Mouse (Mus musculus) lung, postnatal 25 days (tissue): Measurements from ENCODE around the gene Ttc41.
"Not testable (repeated sequence)": the region's sequence is repeated elsewhere in the genome, so short reads cannot be mapped to it uniquely, and the experiment has no call there.

Source experiments
- DNase-seq: peaks from one replicate; pipeline ENCODE4 v3.0.0; 2022; ENCODE audit warnings: low spot score

The Ttc41 gene

DNA sequence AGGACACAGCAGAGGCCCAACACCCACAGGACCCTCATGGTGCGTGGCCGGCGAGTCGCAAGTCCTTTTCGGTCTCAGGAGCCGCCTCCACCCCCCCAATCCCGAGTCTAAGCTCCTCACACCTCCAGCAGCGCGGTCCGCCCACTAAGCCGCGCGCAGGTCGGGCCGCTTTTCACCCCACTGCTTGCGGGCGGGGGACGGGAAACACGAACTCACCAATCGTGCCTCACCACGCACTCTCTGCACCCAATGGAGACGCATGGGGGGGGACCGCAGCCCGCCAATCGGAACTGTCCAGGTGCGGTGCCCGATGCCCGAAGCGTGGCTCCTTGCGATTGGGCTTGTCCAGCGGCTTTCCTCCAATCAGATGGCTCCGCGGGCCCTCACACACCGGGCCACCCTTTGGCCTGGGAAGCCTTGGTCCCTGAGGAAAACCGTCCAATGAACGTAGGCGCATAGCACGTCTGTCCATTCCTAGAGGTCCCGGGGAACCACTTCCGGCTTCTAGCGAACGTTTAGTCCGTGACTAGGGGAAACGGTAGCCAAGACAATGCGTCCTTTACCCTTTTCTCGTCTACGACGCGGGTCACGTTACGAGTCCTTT, at the start of gene Ttc41, which contains the start of gene Hsp90b1:
Gene Ttc41, plus strand, starts transcription at position 494 of the 604 bp plus-strand sequence.
Gene Hsp90b1, minus strand, starts transcription at position 192 of the 604 bp plus-strand sequence.
- peak; percentile 100 for DNase-seq

DNA sequence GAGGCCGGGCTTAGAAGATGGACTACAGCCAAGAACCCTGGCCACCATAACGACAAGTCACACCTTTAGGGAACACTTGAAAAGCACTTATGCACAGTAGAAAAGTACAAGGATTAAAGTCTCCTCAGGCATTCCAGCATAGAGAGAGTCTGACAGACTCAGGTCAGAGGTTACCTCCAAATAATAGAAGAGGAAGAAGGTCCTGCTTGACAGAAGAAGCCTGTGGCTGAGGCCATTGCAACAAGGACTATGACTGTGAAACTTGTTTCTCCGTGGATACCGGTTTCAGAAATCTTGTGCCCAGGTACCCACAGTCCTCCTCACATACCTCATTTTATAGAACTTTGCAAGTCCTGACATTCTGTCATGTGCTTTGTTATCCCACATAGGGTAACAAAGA, 35.1 kb upstream of the Ttc41 start:
- DNase-seq: not testable (repeated sequence)

DNA sequence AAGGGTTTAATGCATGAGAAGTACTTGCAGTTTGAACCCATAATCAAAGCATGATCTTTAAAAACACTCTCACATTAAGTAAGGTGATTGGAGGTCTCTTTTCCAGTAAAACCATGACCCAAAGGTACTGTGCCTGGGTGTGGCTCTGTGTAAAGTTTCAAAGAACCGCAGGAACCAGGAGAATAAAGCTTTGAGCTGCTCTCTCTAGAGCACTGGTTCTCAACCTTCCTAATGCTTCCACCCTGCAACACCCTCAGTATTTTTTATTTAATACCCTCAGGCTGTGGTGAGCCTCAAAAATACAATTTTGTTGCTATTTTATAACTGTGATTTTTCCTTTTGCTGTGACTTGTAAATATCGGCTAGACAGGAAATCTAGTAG, 20.8 kb upstream of the Ttc41 start:
- not testable (repeated sequence) for DNase-seq

DNA sequence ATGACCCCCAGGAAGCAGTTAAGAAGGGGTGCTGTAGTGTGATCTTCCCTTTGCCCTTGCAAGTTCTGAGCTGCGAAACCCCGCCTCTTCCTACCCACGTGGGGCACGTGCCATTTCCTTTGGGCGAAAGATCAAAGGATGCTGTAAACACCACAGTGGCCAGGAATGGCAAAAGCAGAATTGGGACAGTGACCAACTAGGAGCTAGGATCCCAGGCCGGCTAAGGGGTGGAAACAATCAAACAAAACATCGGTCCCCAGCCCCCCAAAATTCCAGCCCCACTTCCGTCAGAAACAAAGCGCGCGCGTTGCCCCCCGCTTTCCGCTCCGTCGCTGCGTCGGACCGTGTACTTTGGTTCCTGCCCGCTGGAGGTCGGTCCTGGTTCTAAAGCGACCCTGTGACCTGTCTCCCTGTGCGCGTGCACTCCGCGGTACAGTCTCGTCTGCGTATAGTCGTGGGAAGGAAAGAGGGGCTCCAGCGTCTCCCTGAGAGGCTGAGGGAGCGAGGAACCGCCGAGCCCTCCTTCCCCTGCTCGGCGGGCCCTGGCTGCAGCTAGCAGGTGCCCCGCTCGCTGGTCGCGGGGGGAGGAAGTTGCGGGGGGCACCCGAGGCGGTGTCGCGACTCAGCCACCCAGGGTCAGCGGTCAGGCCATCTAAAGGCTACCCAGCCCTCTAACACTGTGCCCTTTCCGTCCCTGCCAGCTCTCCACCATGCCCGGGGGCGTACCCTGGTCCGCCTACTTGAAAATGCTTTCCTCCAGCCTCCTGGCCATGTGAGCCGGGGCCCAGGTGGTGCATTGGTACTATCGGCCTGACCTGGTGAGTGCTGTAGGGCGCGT, 20.2 kb upstream of the Ttc41 start:
- peak; percentile 69 for DNase-seq

DNA sequence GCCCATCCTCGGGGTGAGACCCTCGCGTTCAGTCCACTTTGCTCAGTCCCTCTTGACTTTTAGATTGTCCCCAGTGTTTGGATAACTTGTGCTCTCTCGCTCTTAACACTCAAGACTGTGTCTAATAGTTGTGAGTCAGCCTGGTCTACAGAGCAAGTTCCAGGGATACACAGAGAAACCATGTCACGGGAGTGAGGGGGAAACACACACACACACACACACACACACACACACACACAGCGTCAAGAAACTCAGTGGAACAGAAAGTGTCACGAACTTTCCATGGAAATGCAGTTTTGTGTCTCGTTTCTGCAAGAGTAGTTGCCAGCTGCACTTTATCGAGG, 19.6 kb upstream of the Ttc41 start:
- not testable (repeated sequence) for DNase-seq

DNA sequence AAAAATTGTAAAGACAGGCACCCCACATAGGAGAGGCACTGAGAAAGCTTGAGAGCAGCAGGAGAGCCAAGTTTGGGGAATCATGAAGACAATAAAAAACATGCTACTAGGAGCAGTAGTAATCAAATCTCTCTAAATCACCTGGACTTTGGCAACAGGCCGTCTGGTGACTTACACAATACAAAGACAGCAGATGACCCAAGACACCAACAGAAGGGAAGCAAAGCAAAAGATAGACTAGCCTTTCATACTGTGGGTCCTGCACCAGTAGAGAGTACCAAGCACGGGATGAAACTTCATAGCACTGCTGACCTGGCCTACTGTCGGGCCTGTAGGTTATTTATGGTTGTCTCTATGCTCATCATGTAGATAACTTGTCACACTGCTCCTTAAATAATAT, 5.4 kb upstream of the Ttc41 start:
- no peak for DNase-seq

DNA sequence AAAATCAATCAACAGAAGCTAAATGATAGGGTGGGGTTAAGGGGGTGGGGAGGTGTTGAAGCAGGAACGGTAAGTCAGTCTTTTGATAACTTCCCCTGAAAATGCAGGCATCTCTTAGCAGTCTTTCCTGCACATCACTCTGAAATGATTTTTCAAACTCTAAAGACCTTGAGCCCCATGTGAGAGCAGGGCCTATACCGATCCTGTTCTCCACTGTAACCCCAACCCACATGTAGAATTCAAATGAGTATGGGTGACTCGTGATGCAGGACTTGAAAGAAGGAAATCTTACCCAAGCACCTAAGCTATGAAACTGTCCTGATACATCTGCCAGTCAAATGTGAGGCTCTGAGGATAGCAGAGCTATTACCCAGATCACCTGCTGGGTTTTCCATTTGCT, 4.6 kb upstream of the Ttc41 start:
- DNase-seq: no peak

DNA sequence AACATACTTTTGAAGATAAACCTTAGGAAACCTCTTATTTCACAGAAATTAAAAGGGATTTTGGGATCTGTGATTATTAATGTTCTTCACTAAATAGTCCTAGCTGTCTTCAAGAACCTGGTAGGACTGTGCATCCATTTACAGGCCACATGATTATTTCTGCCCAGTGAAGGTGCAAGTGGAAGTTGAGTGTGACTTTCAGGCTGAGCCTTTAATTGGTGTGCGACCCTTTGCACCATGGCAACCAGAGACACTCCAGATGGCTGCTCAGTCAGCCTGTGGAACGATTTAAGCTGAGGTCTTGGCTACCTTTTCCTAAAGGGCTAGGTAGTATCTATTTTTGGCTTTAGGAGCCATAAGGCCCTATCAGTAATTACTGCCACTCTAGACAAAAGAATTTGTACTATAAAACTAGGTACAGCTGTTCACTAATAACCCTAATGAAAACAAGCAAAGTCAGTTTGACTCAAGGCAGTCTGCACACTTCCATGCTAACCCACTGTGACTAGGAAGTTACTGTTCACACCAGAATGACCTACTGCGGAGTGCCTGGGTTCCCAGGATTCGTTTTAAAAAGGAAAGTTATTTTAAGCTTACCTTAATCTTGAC, 3.2 kb upstream of the Ttc41 start:
- DNase-seq: no peak

DNA sequence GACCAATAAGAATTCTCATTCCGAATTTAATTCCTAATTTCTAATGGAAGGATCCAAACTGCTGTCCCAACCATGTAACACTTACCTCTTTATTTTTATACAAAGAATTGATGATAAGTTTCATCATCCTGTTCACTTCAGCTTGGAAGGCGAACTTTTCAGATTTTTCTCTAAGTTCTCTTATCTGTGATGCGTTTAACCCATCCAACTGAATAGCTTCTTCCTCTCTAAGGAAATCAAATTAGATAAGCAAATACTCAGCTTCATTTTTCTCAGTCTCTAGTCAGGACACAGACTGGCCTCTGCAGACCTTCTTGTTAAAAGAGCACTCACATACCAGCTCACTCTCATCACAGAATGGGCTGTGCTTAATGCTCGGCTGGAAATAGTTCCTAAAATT, 2.2 kb upstream of the Ttc41 start:
- no peak for DNase-seq

DNA sequence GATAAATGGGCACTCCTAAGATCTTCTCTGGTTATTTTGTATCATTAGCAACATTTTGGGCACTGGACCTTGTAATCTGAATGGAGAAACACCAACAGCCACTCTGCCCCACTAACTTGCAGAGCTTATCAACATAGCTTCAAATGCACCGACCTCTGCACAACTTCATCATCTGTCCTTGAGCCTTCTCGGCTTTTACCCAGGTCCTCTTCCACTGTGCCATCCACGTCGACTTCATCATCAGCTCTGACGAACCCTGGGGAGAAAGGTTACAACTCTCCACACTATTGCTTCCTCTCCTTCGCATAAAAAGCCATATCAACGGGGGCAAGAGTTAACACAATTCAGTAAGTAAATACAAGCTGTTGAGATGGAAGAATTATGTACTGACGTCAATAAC, 1.5 kb upstream of the Ttc41 start:
- no peak for DNase-seq

DNA sequence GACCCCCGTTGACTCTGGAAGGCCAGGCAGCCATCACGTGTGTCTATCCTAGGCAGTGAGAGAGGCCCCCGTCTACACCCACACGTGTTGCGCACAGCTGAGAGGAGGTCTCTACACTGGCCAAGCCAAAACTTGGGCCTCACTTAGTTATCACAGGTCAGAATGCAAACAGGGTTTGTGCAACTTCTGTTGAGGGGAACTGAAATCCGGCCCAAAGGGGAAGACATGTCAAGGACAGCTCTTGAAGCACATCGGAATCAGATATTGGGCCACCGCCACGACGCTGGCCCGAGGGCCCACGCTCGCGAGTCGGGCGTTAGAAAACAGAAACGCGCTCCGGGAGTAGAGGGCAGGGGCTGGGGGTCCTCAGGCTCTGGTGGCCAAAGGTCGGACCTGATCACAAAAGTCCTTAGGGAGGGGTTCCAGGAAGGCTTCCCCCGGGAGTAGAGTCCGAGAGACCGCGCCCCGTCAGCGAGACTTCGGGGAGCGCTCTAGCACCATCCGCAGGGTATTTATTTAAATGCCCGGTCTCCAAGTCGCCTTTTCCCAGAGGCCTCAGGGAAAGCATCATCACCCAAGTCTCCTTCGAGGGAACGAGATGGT, 921 bp upstream of the Ttc41 start:
- DNase-seq: peak; percentile 34

DNA sequence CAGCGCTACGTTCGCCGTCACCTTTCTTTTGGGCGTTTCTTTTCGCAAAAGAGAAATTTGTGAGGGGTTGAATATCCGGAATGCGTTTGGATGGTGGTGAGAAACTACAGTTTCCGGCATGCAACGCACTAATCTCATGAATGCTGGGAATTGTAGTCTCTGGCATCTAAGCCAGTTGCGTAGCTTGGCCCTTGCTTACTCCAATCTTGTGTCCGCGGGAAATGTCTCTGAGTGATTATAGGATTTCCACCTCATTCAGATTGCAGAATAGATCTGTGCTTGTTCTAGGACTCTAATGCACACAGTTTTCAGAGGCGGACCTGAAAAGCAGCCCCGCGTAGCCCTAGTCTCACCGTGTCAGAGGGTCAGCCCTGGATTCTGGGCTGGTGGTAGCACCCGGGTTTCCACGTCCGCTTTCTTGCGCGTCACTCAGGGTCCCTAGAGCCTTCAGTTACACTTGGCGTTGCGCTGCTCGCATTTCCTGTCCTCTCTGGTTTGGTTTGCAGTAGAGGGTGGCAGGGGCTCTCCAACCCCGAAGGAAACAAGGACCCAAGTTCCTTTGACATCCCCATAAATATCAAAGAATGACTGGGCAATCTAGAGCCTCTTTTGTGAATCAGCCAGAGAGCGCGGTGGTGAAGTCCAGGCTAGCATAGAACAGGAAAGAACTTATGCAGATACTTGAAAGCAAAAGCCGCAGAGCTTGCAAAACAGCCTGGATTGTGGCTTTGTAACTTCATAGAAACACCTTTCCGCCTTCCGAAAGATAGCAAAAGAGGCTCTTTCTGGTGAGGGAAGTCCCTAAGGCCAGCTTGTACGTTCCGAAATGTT, 526 bp downstream of the Ttc41 start:
- peak; percentile 93 for DNase-seq

DNA sequence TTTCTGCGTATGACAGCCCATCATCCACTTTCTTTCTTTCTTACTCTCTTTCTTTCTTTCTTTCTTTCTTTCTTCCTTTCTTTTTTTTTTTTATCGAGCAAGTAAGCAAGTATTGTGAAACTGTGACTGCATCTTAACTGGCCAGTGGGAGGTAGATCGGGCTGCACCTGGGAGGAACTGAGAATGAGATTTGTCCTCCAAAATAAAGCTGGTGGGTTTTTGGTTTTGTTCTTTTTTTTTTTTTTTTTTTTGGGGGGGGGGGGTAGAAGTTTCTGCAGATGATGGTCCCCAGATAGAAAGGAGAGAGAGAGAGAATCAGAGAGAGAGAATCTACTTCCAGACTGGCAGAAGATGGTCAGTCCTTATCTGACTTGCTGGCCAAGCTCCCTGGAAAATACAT, 1.5 kb downstream of the Ttc41 start:
- DNase-seq: no peak

DNA sequence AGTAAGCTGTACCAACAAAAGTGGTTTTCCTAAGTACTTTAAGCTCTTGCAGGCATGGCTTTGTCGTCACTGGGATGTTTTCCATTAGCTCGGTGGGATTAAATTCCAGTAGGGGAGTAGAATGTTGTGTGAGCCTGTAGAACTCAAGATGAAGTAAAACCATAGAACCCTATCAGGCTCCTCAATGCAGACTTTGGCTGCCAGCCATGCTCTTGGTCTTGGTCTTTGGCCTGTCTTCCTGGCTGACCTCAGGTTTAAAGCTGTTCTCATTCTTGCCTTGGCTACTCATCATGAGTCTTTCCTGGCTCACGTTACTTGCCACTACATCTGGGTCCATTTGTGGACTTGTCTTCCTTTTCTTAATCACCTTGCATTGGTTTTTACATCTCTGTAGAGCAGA, 6.5 kb downstream of the Ttc41 start:
- no peak for DNase-seq

DNA sequence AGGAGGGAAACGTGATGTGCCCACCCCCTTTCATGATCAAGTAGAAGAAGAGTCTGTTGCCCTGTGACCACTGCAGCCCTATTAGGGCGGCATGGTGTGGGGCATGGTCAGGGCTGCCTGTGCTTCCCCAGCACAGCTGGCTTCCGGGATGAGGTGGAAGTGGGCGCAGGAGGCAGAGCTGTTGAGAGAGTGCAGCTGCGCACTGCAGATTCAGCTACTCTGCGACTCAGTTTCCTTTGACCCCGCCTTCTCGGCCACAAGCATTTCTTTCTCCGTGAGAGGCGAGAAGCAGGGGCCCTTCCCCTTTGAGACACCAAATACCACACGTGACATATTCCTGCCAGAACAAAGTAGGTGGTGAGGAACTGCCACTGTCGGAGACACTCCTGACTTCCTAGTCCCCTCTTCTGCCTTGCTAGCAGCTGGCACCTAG, 22.0 kb downstream of the Ttc41 start:
- DNase-seq: peak; percentile 85

DNA sequence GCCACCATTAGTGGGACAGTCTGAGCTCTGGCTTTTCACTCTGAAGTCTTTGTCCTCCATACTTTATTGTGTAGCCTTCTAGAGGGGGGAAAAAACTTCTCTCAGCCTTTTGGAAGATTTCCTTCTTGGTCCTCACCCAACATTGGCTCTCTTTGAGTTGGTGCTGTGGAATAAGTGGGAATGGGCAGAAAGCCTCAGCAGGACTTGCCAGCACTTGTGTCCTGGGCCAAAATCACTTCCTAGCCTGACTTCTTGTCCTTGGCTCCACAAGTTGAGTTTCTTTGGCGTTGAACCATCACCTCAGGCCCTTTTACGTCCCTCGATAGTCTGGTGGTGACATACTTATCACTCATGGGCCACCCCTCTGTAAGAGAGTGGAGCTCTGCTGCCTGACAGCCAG, 22.6 kb downstream of the Ttc41 start:
- DNase-seq: no peak

DNA sequence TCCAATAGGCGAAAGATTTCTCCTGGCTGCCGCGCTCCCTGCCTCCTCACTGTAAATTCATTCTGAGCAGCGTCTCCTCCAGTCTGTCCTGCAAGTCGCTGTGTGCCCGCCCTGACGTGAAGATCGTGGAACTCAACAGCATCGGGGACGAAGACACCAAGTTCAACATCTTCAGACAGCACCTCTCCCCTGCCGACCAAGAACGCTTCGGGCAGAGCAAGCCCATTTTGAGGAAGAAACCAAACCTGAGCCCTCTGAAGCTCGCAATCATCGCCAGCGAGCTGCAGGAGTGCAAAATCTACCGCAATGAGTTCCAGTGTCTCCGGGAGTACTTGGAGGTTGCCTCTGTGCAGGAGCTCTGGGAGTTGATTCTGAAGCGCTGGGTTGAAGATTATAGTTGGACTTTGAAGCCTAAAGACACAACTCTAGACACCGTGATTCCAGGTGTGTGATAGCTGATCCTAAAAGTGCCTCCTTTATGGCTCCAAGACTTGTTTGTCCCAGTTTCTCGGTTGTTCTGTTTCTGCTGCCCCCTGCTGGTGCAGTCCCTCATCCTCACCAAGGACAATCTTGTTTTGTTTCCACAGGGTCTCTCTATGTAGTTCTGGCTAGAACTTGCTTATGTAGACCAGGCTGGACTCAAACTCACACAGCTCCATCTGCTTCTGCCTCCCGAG, 25.4 kb downstream of the Ttc41 start:
- peak; percentile 84 for DNase-seq

DNA sequence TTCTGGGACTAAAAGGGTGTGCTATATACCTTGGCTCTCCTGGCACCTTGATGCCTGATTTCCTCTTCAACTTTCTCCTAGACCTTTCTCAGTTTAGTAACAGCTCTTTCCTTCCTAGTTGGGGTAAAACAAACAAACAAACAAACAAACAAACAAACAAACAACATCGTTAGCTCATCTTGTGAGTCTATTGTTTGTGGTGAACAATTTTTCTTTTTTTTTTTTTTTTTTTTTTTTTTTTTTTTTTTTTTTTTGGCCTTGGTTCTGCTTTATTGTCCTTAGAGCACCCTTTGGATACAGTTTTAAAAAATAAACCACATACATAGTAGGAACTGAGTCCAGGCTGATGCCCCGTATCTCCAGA, 25.9 kb downstream of the Ttc41 start:
- no peak for DNase-seq

DNA sequence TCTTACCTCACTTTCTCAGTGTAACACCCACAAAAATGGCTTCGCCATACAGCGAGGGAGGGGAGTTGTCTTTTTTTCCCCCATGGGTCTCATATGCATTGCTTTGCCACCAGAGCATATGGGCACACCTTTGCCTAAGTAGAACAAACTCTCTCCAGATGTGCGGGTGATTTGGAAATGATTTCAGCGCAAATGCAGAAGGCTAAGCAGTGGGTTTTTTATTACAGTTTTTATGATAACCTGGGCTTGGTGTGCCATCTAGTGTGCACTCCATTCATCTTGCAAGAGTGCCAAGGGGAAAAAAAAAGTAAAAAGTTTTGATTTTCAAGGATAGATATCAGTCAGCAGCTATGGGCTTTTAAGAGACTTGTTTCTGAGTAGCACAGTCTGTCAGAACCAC, 29.4 kb downstream of the Ttc41 start:
- no peak for DNase-seq

DNA sequence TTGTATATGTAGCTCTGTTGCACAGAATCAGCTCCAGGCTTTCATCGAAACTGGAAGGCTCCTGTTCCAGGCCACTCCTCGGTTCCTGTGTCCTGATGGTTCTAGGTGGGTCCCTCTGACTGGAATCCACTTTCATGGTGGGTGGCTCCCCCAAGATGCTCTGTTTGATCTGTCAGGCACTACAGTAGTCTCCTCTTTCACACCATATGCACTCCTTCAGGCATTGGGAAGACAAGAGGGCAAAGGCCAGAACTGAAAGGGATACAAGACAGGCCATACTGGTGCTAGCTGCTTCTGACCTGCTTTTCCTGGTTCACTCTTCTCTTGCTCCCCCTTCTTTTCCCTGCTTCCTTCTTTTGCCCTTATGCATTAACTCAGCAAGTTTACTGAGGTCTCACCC, 37.3 kb downstream of the Ttc41 start:
- no peak for DNase-seq

DNA sequence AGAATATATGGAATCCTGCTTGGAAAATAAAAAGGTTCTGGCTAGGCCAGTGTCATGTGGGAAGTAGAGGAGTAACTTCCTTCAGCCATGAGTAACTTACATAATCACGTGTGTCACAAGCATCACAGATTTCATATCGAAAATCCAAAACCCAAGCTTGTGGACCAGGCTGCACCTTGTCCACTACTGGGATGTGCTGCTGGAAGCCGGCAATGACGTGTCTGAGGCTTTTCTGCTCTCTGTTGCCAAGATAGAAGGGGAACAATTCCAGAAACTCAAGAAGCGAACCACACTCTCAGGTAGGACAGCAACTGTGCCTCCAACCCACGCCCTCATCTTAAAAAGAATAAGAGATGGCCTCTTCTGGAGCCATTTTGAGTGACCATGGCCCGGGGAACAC, 38.7 kb downstream of the Ttc41 start:
- no peak for DNase-seq
